Comparison of ENCODE assay signal across 30 mouse cellular contexts in the genomic region with DNA sequence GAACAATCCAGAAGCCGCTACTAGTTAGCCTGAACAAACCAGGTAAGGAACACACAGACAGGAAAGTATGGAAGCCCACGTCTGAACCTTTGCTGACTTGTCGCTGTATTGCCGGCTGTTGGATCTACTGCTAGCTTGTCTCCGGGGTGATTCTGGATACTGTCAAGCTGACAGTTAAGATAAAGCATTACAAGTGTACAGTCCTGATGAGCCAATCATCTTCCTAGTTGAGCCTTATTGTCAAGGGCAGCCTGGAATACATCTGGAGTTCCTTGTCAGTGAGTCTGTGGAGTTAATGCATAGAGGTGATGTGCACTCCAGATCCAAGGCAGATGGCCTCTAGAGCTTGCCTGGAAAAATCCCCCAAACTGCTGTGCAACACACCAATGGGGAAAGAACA.
DNase-seq lines count a peak whose midpoint lies in the region; ATAC-seq and TF ChIP-seq lines count a peak whose summit lies in the region.
"Had no signal": no experiment of that assay in that cellular context is flagged by ENCODE, and none has a peak within 500 bp of the region (broad histone marks: within the 10 kb centered on the region; RNA-seq: fewer than 3 reads in every experiment).

No protein-coding gene starts in this region.

- ATAC-seq in embryonic facial prominence, embryonic 11.5 days (replicated peaks; ENCODE audit: insufficient number of reproducible peaks, low FRiP score, low TSS enrichment, low read depth), result no peak
- peak; percentile 85 for ATAC-seq in heart, embryonic 14.5 days (ENCODE audit: insufficient number of reproducible peaks, insufficient read depth, low FRiP score, low read depth)
- peak; percentile 71; the same call in 1 of the 2 replicates for ATAC-seq in stomach, embryonic 14.5 days (ENCODE audit: insufficient number of reproducible peaks, insufficient read depth, low FRiP score, low read depth)
- no peak for ATAC-seq in stomach, postnatal 0 days (ENCODE audit: low FRiP score, low TSS enrichment)
- ATAC-seq: forebrain, embryonic 14.5 days; hindbrain, postnatal 0 days; midbrain, embryonic 16.5 days; Patski had no signal

- intact Hi-C loops in heart, postnatal 14 days (cut with DNase I), result no loop called here

- no peaks in the 10 kb centered on the region for H3K36me3 ChIP-seq in embryonic facial prominence, embryonic 11.5 days (replicated peaks; ENCODE audit: control insufficient read depth, insufficient read depth, low read depth, low read length)
- H3K36me3 ChIP-seq in embryonic facial prominence, embryonic 10.5 days (replicated peaks), result no peaks in the 10 kb centered on the region
- no peaks in the 10 kb centered on the region for H3K36me3 ChIP-seq in heart, embryonic 14.5 days (ENCODE audit: control insufficient read depth, insufficient read depth, low read length)
- H3K36me3 ChIP-seq in stomach, embryonic 14.5 days (ENCODE audit: control insufficient read depth, insufficient read depth, low read length), result no peaks in the 10 kb centered on the region
- H3K36me3 ChIP-seq in stomach, postnatal 0 days (ENCODE audit: control insufficient read depth, insufficient read depth, low read length), result no peaks in the 10 kb centered on the region
- H3K36me3 ChIP-seq: G1E; hindbrain, embryonic 12.5 days; limb, embryonic 13.5 days; lung, embryonic 15.5 days had no signal

- no peak overlapping the region for H3K27ac ChIP-seq in embryonic facial prominence, embryonic 11.5 days (replicated peaks; ENCODE audit: low read depth, low read length)
- H3K27ac ChIP-seq in embryonic facial prominence, embryonic 10.5 days (replicated peaks), result no peak overlapping the region
- H3K27ac ChIP-seq in heart, embryonic 14.5 days (replicated peaks in 1 of 2; ENCODE audit: control insufficient read depth in 1 of 2, insufficient read depth in 1 of 2, low read depth in 2 of 2, low read length in 2 of 2), result peak overlapping the region; percentile 30 to 34; a peak in 1 of 4 replicates
- no peak overlapping the region for H3K27ac ChIP-seq in stomach, embryonic 14.5 days (ENCODE audit: low read length)
- no peak overlapping the region for H3K27ac ChIP-seq in stomach, postnatal 0 days (replicated peaks)
- H3K27ac ChIP-seq: hindbrain, embryonic 12.5 days; hindbrain, postnatal 0 days; kidney, postnatal 0 days; limb, embryonic 13.5 days; lung, embryonic 15.5 days had no signal

- no peak for TF ChIP-seq CTCF in stomach, postnatal 0 days (IDR thresholded peaks at IDR 0.05; ENCODE audit: low read depth)

- 92% methylated on average over 5 of the region's 5 CpGs for WGBS in embryonic facial prominence, embryonic 11.5 days
- 85% methylated on average over 5 of the region's 5 CpGs for WGBS in embryonic facial prominence, embryonic 10.5 days
- 9% methylated on average over 5 of the region's 5 CpGs for WGBS in heart, embryonic 14.5 days
- 36% methylated on average over 5 of the region's 5 CpGs for WGBS in stomach, embryonic 14.5 days
- WGBS in stomach, postnatal 0 days, result 60% methylated on average over 5 of the region's 5 CpGs

- peak; percentile 25 for DNase-seq in embryonic facial prominence, embryonic 11.5 days (ENCODE audit: low spot score)
- DNase-seq in embryonic facial prominence, embryonic 10.5 days (ENCODE audit: low spot score), result no peak
- no peak for DNase-seq in heart, postnatal 14 days
- no peak for DNase-seq in stomach, postnatal 0 days (ENCODE audit: low spot score)
- peak; percentile 28 for DNase-seq in yolk sac, embryonic 10.5 days (ENCODE audit: low spot score)
- no peak for DNase-seq in ovary, adult 18-20 months (ENCODE audit: low spot score)
- DNase-seq: adrenal gland, postnatal 14 days; cerebellum, adult 11 months; cerebellum, adult 9-10 months; cerebellum, postnatal 36 days; embryo, embryonic 11 days; gastrocnemius, postnatal 14 days; kidney, adult 2 months; kidney, postnatal 4 days; lung, postnatal 36 days; thymus, adult 18-20 months; thymus, postnatal 25 days had no signal

- no peak overlapping the region for H3K4me2 ChIP-seq in embryonic facial prominence, embryonic 11.5 days (ENCODE audit: low read depth, low read length)
- H3K4me2 ChIP-seq in heart, embryonic 14.5 days (ENCODE audit: low read length), result 0 out of 2 replicates have a peak overlapping the region, but pooled peaks have one; percentile 11
- H3K4me2 ChIP-seq in stomach, embryonic 14.5 days (replicated peaks; ENCODE audit: low read depth, low read length), result no peak overlapping the region
- no peak overlapping the region for H3K4me2 ChIP-seq in stomach, postnatal 0 days (replicated peaks; ENCODE audit: low read depth)
- H3K4me2 ChIP-seq: hindbrain, embryonic 12.5 days; limb, embryonic 13.5 days; liver, embryonic 11.5 days; lung, embryonic 15.5 days; midbrain, embryonic 11.5 days had no signal

- H3K27me3 ChIP-seq in embryonic facial prominence, embryonic 11.5 days (ENCODE audit: control insufficient read depth, insufficient read depth, low read length), result no peaks in the 10 kb centered on the region
- H3K27me3 ChIP-seq in embryonic facial prominence, embryonic 10.5 days (replicated peaks; ENCODE audit: low read depth, poor library complexity, severe bottlenecking), result no peaks in the 10 kb centered on the region
- no peaks in the 10 kb centered on the region for H3K27me3 ChIP-seq in heart, embryonic 14.5 days (ENCODE audit: control insufficient read depth, insufficient read depth, low read length)
- no peaks in the 10 kb centered on the region for H3K27me3 ChIP-seq in stomach, embryonic 14.5 days (ENCODE audit: control insufficient read depth, insufficient read depth, low read length)
- H3K27me3 ChIP-seq in stomach, postnatal 0 days (ENCODE audit: control insufficient read depth, insufficient read depth, low read length), result no peaks in the 10 kb centered on the region
- H3K27me3 ChIP-seq: hindbrain, embryonic 12.5 days; lung, embryonic 15.5 days; Patski had no signal

- no peaks in the 10 kb centered on the region for H3K9me3 ChIP-seq in embryonic facial prominence, embryonic 11.5 days (replicated peaks; ENCODE audit: control insufficient read depth, low read length)
- no peaks in the 10 kb centered on the region for H3K9me3 ChIP-seq in embryonic facial prominence, embryonic 10.5 days
- no peaks in the 10 kb centered on the region; the same call in 1 of the 2 replicates for H3K9me3 ChIP-seq in heart, embryonic 14.5 days (ENCODE audit: control insufficient read depth, low read length)
- no peaks in the 10 kb centered on the region for H3K9me3 ChIP-seq in stomach, embryonic 14.5 days (ENCODE audit: control insufficient read depth, low read depth, low read length)
- no peaks in the 10 kb centered on the region for H3K9me3 ChIP-seq in stomach, postnatal 0 days (ENCODE audit: control insufficient read depth, low read length)
- H3K9me3 ChIP-seq: hindbrain, embryonic 12.5 days; limb, embryonic 13.5 days; lung, embryonic 15.5 days had no signal

- H3K4me3 ChIP-seq in embryonic facial prominence, embryonic 11.5 days (ENCODE audit: low read depth, low read length), result no peak overlapping the region
- H3K4me3 ChIP-seq in embryonic facial prominence, embryonic 10.5 days, result no peak overlapping the region
- H3K4me3 ChIP-seq in heart, embryonic 14.5 days (ENCODE audit: control insufficient read depth in 1 of 2, insufficient read depth in 1 of 2, low read depth in 1 of 2, low read length in 2 of 2), result no peak overlapping the region
- no peak overlapping the region for H3K4me3 ChIP-seq in stomach, embryonic 14.5 days (ENCODE audit: low read depth, low read length)
- H3K4me3 ChIP-seq in stomach, postnatal 0 days (ENCODE audit: low read depth, low read length), result no peak overlapping the region
- H3K4me3 ChIP-seq: hindbrain, embryonic 12.5 days; limb, embryonic 13.5 days; lung, embryonic 15.5 days had no signal

- TF ChIP-seq EP300 in stomach, postnatal 0 days (optimal IDR thresholded peaks at IDR 0.05), result no peak

- H3K9ac ChIP-seq in embryonic facial prominence, embryonic 11.5 days (replicated peaks; ENCODE audit: low read length), result no peak overlapping the region
- H3K9ac ChIP-seq in heart, embryonic 14.5 days (ENCODE audit: low read length), result no peak overlapping the region
- H3K9ac ChIP-seq in stomach, embryonic 14.5 days (replicated peaks; ENCODE audit: low read depth, low read length), result no peak overlapping the region
- no peak overlapping the region for H3K9ac ChIP-seq in stomach, postnatal 0 days (ENCODE audit: low read length)
- H3K9ac ChIP-seq: hindbrain, embryonic 12.5 days; limb, embryonic 13.5 days; lung, embryonic 15.5 days had no signal

- no peaks in the 10 kb centered on the region for H3K4me1 ChIP-seq in embryonic facial prominence, embryonic 11.5 days (ENCODE audit: control insufficient read depth, insufficient read depth, low read length)
- H3K4me1 ChIP-seq in embryonic facial prominence, embryonic 10.5 days, result peaks cover 3% of the 10 kb centered on the region; the same call in 1 of the 2 replicates
- peaks cover 8 to 14% of the 10 kb centered on the region in 2 experiments; a peak in 3 of 4 replicates for H3K4me1 ChIP-seq in heart, embryonic 14.5 days (ENCODE audit: control insufficient read depth in 2 of 2, insufficient read depth in 2 of 2, low read length in 2 of 2)
- no peaks in the 10 kb centered on the region for H3K4me1 ChIP-seq in stomach, embryonic 14.5 days (ENCODE audit: control insufficient read depth, insufficient read depth, low read length)
- no peaks in the 10 kb centered on the region for H3K4me1 ChIP-seq in stomach, postnatal 0 days (replicated peaks; ENCODE audit: control insufficient read depth, insufficient read depth)
- H3K4me1 ChIP-seq: hindbrain, embryonic 12.5 days; lung, embryonic 15.5 days had no signal

Comparison
In these comparisons a context has a peak if more than half of its experiments do, and no peak if none do; other contexts are left out.
1. ATAC-seq: peak in heart, embryonic 14.5 days (single experiment) and stomach, embryonic 14.5 days (single experiment); none in embryonic facial prominence, embryonic 11.5 days (single experiment) and stomach, postnatal 0 days (single experiment).
2. DNase-seq: peak in embryonic facial prominence, embryonic 11.5 days (single experiment) and yolk sac, embryonic 10.5 days (single experiment); none in embryonic facial prominence, embryonic 10.5 days (single experiment), heart, postnatal 14 days (0 of 2), stomach, postnatal 0 days (single experiment) and ovary, adult 18-20 months (single experiment).
3. H3K27ac ChIP-seq: peak in heart, embryonic 14.5 days (2 of 2); none in embryonic facial prominence, embryonic 11.5 days (single experiment), embryonic facial prominence, embryonic 10.5 days (single experiment), stomach, embryonic 14.5 days (single experiment) and stomach, postnatal 0 days (single experiment).